ENCODE assay signal across 10 mouse cellular contexts in genomic region chr2:105432927-105433326, GRCm38 (mm10). TPM values are rescaled to one million over a fixed set of nuclear protein-coding genes. Genes with fewer than 3 reads are reported as not detected.
DNase-seq lines count a peak whose midpoint lies in the region; ATAC-seq and TF ChIP-seq lines count a peak whose summit lies in the region.
"Had no signal": no experiment of that assay in that cellular context is flagged by ENCODE, and none has a peak within 500 bp of the region (broad histone marks: within the 10 kb centered on the region; RNA-seq: fewer than 3 reads in every experiment).

No protein-coding gene starts in this region.

- H3K4me2 ChIP-seq in heart, embryonic 11.5 days: peak overlapping the region; percentile 58
- peak overlapping the region; percentile 45; the same call in 1 of the 2 replicates for H3K4me2 ChIP-seq in CH12.LX (ENCODE audit: insufficient read depth, low read depth, poor library complexity, severe bottlenecking)
- peak overlapping the region; percentile 12 for H3K4me2 ChIP-seq in forebrain, embryonic 16.5 days (ENCODE audit: low read length)

- H3K4me3 ChIP-seq in heart, embryonic 11.5 days (ENCODE audit: low read depth, low read length): peak overlapping the region; percentile 21
- H3K4me3 ChIP-seq in CH12.LX (replicated peaks in 1 of 3; ENCODE audit: low read depth in 2 of 3, low read length in 2 of 3, poor library complexity in 1 of 3): no peak overlapping the region
- H3K4me3 ChIP-seq in forebrain, embryonic 16.5 days (replicated peaks; ENCODE audit: low read length): no peak overlapping the region
- no peak overlapping the region for H3K4me3 ChIP-seq in midbrain, embryonic 10.5 days
- H3K4me3 ChIP-seq: left cerebral cortex, adult 2 months had no signal

- TF ChIP-seq RAD21 in CH12.LX (IDR thresholded peaks at IDR 0.05; ENCODE audit: low read depth, low read length): no peak

- H3K79me2 ChIP-seq in CH12.LX (replicated peaks; ENCODE audit: control insufficient read depth, extremely low read depth, insufficient read depth, poor library complexity, severe bottlenecking): no peaks in the 10 kb centered on the region

- H3K27ac ChIP-seq in heart, embryonic 11.5 days (ENCODE audit: low read depth, low read length): 0 out of 2 replicates have a peak overlapping the region, but pooled peaks have one; percentile 15
- no peak overlapping the region for H3K27ac ChIP-seq in CH12.LX (ENCODE audit: insufficient read depth, low read depth)
- no peak overlapping the region for H3K27ac ChIP-seq in forebrain, embryonic 16.5 days (ENCODE audit: low read length)
- H3K27ac ChIP-seq in midbrain, embryonic 10.5 days (replicated peaks): 0 out of 2 replicates have a peak overlapping the region, but pooled peaks have one; percentile 19
- H3K27ac ChIP-seq: left cerebral cortex, adult 2 months had no signal

- no peak for TF ChIP-seq EP300 in CH12.LX (IDR thresholded peaks at IDR 0.05; ENCODE audit: low read length)

- peak overlapping the region; percentile 43; the same call in 1 of the 2 replicates for H3K9ac ChIP-seq in heart, embryonic 11.5 days (ENCODE audit: low read depth, low read length)
- H3K9ac ChIP-seq in CH12.LX (ENCODE audit: insufficient read depth, low read depth): no peak overlapping the region
- no peak overlapping the region for H3K9ac ChIP-seq in forebrain, embryonic 16.5 days (replicated peaks; ENCODE audit: low read depth, low read length)

- no peak for TF ChIP-seq POLR2A in CH12.LX (IDR thresholded peaks at IDR 0.05; ENCODE audit: low read depth, low read length)

- WGBS in heart, embryonic 11.5 days (ENCODE audit: insufficient replicate concordance): 10% methylated on average over 10 of the region's 10 CpGs
- WGBS in forebrain, embryonic 16.5 days: 11% methylated on average over 10 of the region's 10 CpGs
- WGBS in midbrain, embryonic 10.5 days: 23% methylated on average over 10 of the region's 10 CpGs

- 0 out of 2 replicates have a peak, but pooled peaks have one; percentile 11 for ATAC-seq in heart, embryonic 11.5 days (replicated peaks; ENCODE audit: insufficient number of reproducible peaks, low FRiP score, low TSS enrichment)
- ATAC-seq in forebrain, embryonic 16.5 days: 0 out of 2 replicates have a peak, but pooled peaks have one; percentile 21

- no peaks in the 10 kb centered on the region for H3K36me3 ChIP-seq in heart, embryonic 11.5 days (ENCODE audit: control insufficient read depth, insufficient read depth, low read length)
- H3K36me3 ChIP-seq in CH12.LX (replicated peaks in 1 of 2; ENCODE audit: control insufficient read depth in 1 of 2, insufficient read depth in 1 of 2, low read length in 1 of 2): no peaks in the 10 kb centered on the region
- no peaks in the 10 kb centered on the region for H3K36me3 ChIP-seq in forebrain, embryonic 16.5 days (ENCODE audit: control insufficient read depth, insufficient read depth)
- H3K36me3 ChIP-seq in midbrain, embryonic 10.5 days: no peaks in the 10 kb centered on the region

- peak in 1 of 2 experiments; percentile 18; a peak in 1 of 4 replicates for TF ChIP-seq CTCF in CH12.LX (conservative IDR thresholded peaks at IDR 0.05 in 1 of 2, IDR thresholded peaks at IDR 0.05 in 1 of 2; ENCODE audit: low read depth in 2 of 2, low read length in 2 of 2)

- dilution Hi-C loops in CH12.LX (cut with MboI; ENCODE audit: extremely low pct_ligation_motif_present, extremely low pct_unique_long_range_greater_than_20kb, low sequenced_read_pairs): no loop called here

- H3K27me3 ChIP-seq in heart, embryonic 11.5 days (ENCODE audit: control insufficient read depth, insufficient read depth, low read length): no peaks in the 10 kb centered on the region
- no peaks in the 10 kb centered on the region for H3K27me3 ChIP-seq in CH12.LX (replicated peaks)
- no peaks in the 10 kb centered on the region; the same call in 1 of the 2 replicates for H3K27me3 ChIP-seq in forebrain, embryonic 16.5 days (replicated peaks; ENCODE audit: control insufficient read depth, insufficient read depth, low read length)
- peaks cover 10% of the 10 kb centered on the region; the same call in 1 of the 2 replicates for H3K27me3 ChIP-seq in midbrain, embryonic 10.5 days (ENCODE audit: low read depth, poor library complexity, severe bottlenecking)

- in situ Hi-C loops in CH12.LX (cut with MboI; ENCODE audit: low pct_ligation_motif_present, low pct_unique_long_range_greater_than_20kb, low sequenced_read_pairs): no loop called here

- H3K9me3 ChIP-seq in heart, embryonic 11.5 days (replicated peaks; ENCODE audit: control insufficient read depth, low read length): no peaks in the 10 kb centered on the region
- no peaks in the 10 kb centered on the region for H3K9me3 ChIP-seq in CH12.LX (replicated peaks; ENCODE audit: low read length)
- no peaks in the 10 kb centered on the region for H3K9me3 ChIP-seq in forebrain, embryonic 16.5 days (ENCODE audit: control insufficient read depth, low read length)
- H3K9me3 ChIP-seq in midbrain, embryonic 10.5 days (replicated peaks): no peaks in the 10 kb centered on the region

- peaks cover 11% of the 10 kb centered on the region; the same call in 1 of the 2 replicates for H3K4me1 ChIP-seq in heart, embryonic 11.5 days (ENCODE audit: control insufficient read depth, insufficient read depth, low read length)
- H3K4me1 ChIP-seq in CH12.LX (ENCODE audit: control insufficient read depth in 1 of 2, insufficient read depth in 2 of 2): no peaks in the 10 kb centered on the region
- H3K4me1 ChIP-seq in forebrain, embryonic 16.5 days (replicated peaks; ENCODE audit: control insufficient read depth, insufficient read depth, low read length): 0 out of 2 replicates have a peak, but pooled peaks cover 2% of the 10 kb centered on the region
- H3K4me1 ChIP-seq in midbrain, embryonic 10.5 days: peaks cover 12% of the 10 kb centered on the region

- no peak for DNase-seq in heart, adult 9 months (ENCODE audit: low spot score in 2 of 2)
- DNase-seq in CH12.LX (ENCODE audit: extremely low read depth): no peak
- DNase-seq in midbrain, embryonic 10.5 days (ENCODE audit: low spot score): peak; percentile 27
- no peak for DNase-seq in gastrocnemius, adult 18-20 months (ENCODE audit: low spot score)
- no peak for DNase-seq in ovary, postnatal 14 days (ENCODE audit: low spot score)
- DNase-seq in spleen, adult 18-20 months: no peak
- DNase-seq: cerebellum, adult 11-12 months had no signal

TF ChIP-seq in CH12.LX, 34 proteins besides CTCF, POLR2A, EP300 and RAD21:
- no peak for TF ChIP-seq SIN3A (IDR thresholded peaks at IDR 0.05; ENCODE audit: low read length)
- TF ChIP-seq NRF1 (IDR thresholded peaks at IDR 0.05; ENCODE audit: low read depth, low read length): no peak
- TF ChIP-seq RCOR1 (conservative IDR thresholded peaks at IDR 0.05; ENCODE audit: low read depth, low read length): no peak
- TF ChIP-seq POLR2AphosphoS2 (IDR thresholded peaks at IDR 0.05; ENCODE audit: low read depth, low read length): no peak
- TF ChIP-seq PAX5 (IDR thresholded peaks at IDR 0.05; ENCODE audit: low read length): no peak
- TF ChIP-seq MAFK (IDR thresholded peaks at IDR 0.05; ENCODE audit: insufficient replicate concordance, low read length): no peak
- no peak for TF ChIP-seq BHLHE40 (IDR thresholded peaks at IDR 0.05; ENCODE audit: low read depth, low read length)
- no peak for TF ChIP-seq TCF12 (IDR thresholded peaks at IDR 0.05; ENCODE audit: low read depth, low read length)
- TF ChIP-seq TBP (conservative IDR thresholded peaks at IDR 0.05; ENCODE audit: low read depth, low read length): no peak
- no peak for TF ChIP-seq USF2 (conservative IDR thresholded peaks at IDR 0.05; ENCODE audit: low read depth, low read length)
- no peak for TF ChIP-seq NELFE (IDR thresholded peaks at IDR 0.05; ENCODE audit: low read depth, low read length)
- no peak for TF ChIP-seq MYC (IDR thresholded peaks at IDR 0.05; ENCODE audit: low read depth, low read length)
- no peak for TF ChIP-seq USF1 (IDR thresholded peaks at IDR 0.05; ENCODE audit: low read depth, low read length)
- TF ChIP-seq CHD1 (IDR thresholded peaks at IDR 0.05; ENCODE audit: low read depth, low read length): no peak
- TF ChIP-seq CHD2 (IDR thresholded peaks at IDR 0.05; ENCODE audit: low read length): no peak
- TF ChIP-seq MEF2A (IDR thresholded peaks at IDR 0.05; ENCODE audit: borderline replicate concordance, low read depth, low read length): no peak
- TF ChIP-seq MAX (IDR thresholded peaks at IDR 0.05; ENCODE audit: low read length): no peak
- no peak for TF ChIP-seq MXI1 (IDR thresholded peaks at IDR 0.05; ENCODE audit: low read depth, low read length)
- TF ChIP-seq ZNF384 (IDR thresholded peaks at IDR 0.05; ENCODE audit: low read depth, low read length): no peak
- TF ChIP-seq JUND (conservative IDR thresholded peaks at IDR 0.05; ENCODE audit: low read depth, low read length): no peak

RNA-seq across cellular contexts. Expression of gene Rcn1, which starts 33.8 kb away (rescaled TPM):
- 90.2 and 178 TPM in 2 replicates for polyA plus RNA-seq in heart, embryonic 11.5 days (2014; fragmentation: Nextera tagmentation; extraction: Ambion mirVana)
- total RNA-seq in CH12.LX (2012; rRNA removed): 10.3 and 10.5 TPM in 2 replicates
- total RNA-seq in CH12.LX (2014; rRNA removed): 22.8 and 27.6 TPM in 2 replicates
- 23.4 and 27.6 TPM in 2 replicates for polyA plus RNA-seq in CH12.LX (2012; ENCODE audit: insufficient read length, low read depth)
- 46.7 and 53.9 TPM in 2 replicates for polyA plus RNA-seq in forebrain, embryonic 16.5 days (2015; fragmentation: Nextera tagmentation; extraction: Ambion mirVana)
- polyA plus RNA-seq in midbrain, embryonic 10.5 days (2016; fragmentation: Nextera tagmentation; extraction: Ambion mirVana): 100 and 104 TPM in 2 replicates
- total RNA-seq in gastrocnemius, adult 18-20 months (2021): 1 to 10 TPM; 5.1 to 5.4 TPM

Comparison
In these comparisons a context has a peak if more than half of its experiments do, and no peak if none do; other contexts are left out.
1. H3K27ac ChIP-seq: peak in heart, embryonic 11.5 days (single experiment) and midbrain, embryonic 10.5 days (single experiment); none in CH12.LX (single experiment) and forebrain, embryonic 16.5 days (single experiment).
2. Peak in every context shown above with its lines, with median percentiles within 50 percentile points of each other: H3K4me2 ChIP-seq.